Mouse (Mus musculus) layer of hippocampus, adult 18-20 months (tissue): ENCODE results near the gene Chrm4. TPM values are rescaled to one million over a fixed set of nuclear protein-coding genes. Genes with fewer than 3 reads are reported as not detected.

Source experiments
- DNase-seq, 2 experiments: peaks; one replicate each; pipeline ENCODE4 v3.0.0; 2022; ENCODE audit warnings: low spot score in 2 of 2
- total RNA-seq, 2 experiments: library from RNA; stranded (reverse); gene quantifications; 2 replicates each; pipeline ENCODE4 v1.2.3; 2021

Chrm4 gene
- total RNA-seq, 2 experiments from 2014 or later: 32.0 to 32.6 TPM

- no peak for DNase-seq
Observed at GRCm38 (mm10) chr2:91939303-91939935, 12.4 kb downstream of the Chrm4 start.

GRCm38 (mm10) chr2:91942356-91942755 lies 15.3 kb downstream of the Chrm4 start:
- no peak for DNase-seq

- peak in 1 of 2 experiments; percentile 89 for DNase-seq
Observed at GRCm38 (mm10) chr2:91944170-91944950, 17.3 kb downstream of the Chrm4 start.

- DNase-seq: no peak
Observed at GRCm38 (mm10) chr2:91945483-91945882, 18.4 kb downstream of the Chrm4 start, which contains the start of gene Gm9821. Gene Gm9821 (plus strand): TSS chr2:91945703.

GRCm38 (mm10) chr2:91946836-91947235 lies 19.8 kb downstream of the Chrm4 start:
- no peak for DNase-seq

GRCm38 (mm10) chr2:91947397-91948150 lies 20.5 kb downstream of the Chrm4 start:
- DNase-seq: no peak

GRCm38 (mm10) chr2:91948151-91948509 lies 21.1 kb downstream of the Chrm4 start:
- DNase-seq: no peak

- DNase-seq: no peak
Observed at GRCm38 (mm10) chr2:91948792-91949241, 21.8 kb downstream of the Chrm4 start.

- DNase-seq: no peak
Observed at GRCm38 (mm10) chr2:91949411-91950274, 22.6 kb downstream of the Chrm4 start.

- peak in 1 of 2 experiments; percentile 69 for DNase-seq
Observed at GRCm38 (mm10) chr2:91950275-91951085, 23.4 kb downstream of the Chrm4 start.

GRCm38 (mm10) chr2:91953825-91954224 lies 26.8 kb downstream of the Chrm4 start:
- DNase-seq: no peak

GRCm38 (mm10) chr2:91955121-91955591 lies 28.1 kb downstream of the Chrm4 start:
- no peak for DNase-seq

GRCm38 (mm10) chr2:91955875-91956274 lies 28.8 kb downstream of the Chrm4 start:
- DNase-seq: no peak

GRCm38 (mm10) chr2:91957096-91957495 lies 30.0 kb downstream of the Chrm4 start:
- DNase-seq: peak; percentile 90 to 96

GRCm38 (mm10) chr2:91958049-91958448 lies 31.0 kb downstream of the Chrm4 start:
- DNase-seq: no peak

- peak in 1 of 2 experiments; percentile 64 for DNase-seq
Observed at GRCm38 (mm10) chr2:91958701-91959457, 31.8 kb downstream of the Chrm4 start.

GRCm38 (mm10) chr2:91959544-91960410 lies 32.7 kb downstream of the Chrm4 start:
- no peak for DNase-seq

GRCm38 (mm10) chr2:91960459-91960858 lies 33.4 kb downstream of the Chrm4 start:
- DNase-seq: no peak
